Comparison of ENCODE assay signal across 8 mouse cellular contexts in the genomic region with DNA sequence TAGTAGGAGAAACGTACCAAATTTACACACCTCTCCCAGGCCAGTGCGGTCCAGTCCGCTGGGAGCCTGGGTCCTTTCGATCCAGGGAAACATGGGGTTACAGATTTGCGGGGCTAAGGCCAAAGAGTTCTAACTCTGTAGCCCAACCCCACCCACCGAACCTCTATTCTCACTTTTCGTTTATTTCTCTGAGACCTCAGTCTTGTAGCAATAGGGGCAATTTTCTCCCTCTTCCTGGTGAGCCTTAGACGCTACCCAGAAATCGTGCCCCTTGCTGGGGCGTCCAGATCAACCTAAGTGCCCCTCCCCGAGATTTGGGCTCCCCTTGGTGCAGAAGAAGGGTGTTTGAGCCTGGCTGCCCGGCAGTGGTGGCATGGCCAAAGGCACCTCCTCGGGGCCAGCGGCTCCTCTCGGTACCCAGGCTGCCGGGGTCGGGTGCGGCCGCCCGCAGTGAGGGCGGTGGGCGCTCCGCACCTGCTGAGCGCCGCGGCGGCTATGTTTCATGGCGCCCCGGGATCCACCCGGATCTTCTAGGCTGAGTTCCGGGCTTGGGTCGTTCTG. TPM values are rescaled to one million over a fixed set of nuclear protein-coding genes. Genes with fewer than 3 reads are reported as not detected.
DNase-seq lines count a peak whose midpoint lies in the region; ATAC-seq and TF ChIP-seq lines count a peak whose summit lies in the region.

No protein-coding gene starts in this region.

- 2% methylated on average over 32 of the region's 32 CpGs for WGBS in kidney, embryonic 14.5 days
- 2% methylated on average over 32 of the region's 32 CpGs for WGBS in kidney, adult 2 months
- 1% methylated on average over 32 of the region's 32 CpGs for WGBS in forebrain, embryonic 14.5 days
- WGBS in liver, embryonic 12.5 days (ENCODE audit: insufficient replicate concordance) = 6% methylated on average over 32 of the region's 32 CpGs
- 1% methylated on average over 32 of the region's 32 CpGs for WGBS in stomach, embryonic 16.5 days

- no peak overlapping the region for H3K9ac ChIP-seq in kidney, embryonic 14.5 days (ENCODE audit: low read depth, low read length)
- H3K9ac ChIP-seq in forebrain, embryonic 14.5 days (ENCODE audit: low read length) = peak overlapping the region; percentile 96
- H3K9ac ChIP-seq in liver, embryonic 12.5 days = no peak overlapping the region
- H3K9ac ChIP-seq in stomach, embryonic 16.5 days (ENCODE audit: low read length) = peak overlapping the region; percentile 98

- H3K4me3 ChIP-seq in kidney, embryonic 14.5 days (ENCODE audit: low read length) = peak overlapping the region; percentile 49
- H3K4me3 ChIP-seq in kidney, adult 2 months (ENCODE audit: insufficient read depth, low read depth, low read length) = no peak overlapping the region; the same call in 1 of the 2 replicates
- peak overlapping the region; percentile 57 for H3K4me3 ChIP-seq in forebrain, embryonic 14.5 days (ENCODE audit: low read depth, low read length)
- peak overlapping the region; percentile 57; the same call in 1 of the 2 replicates for H3K4me3 ChIP-seq in liver, embryonic 12.5 days
- peak overlapping the region; percentile 64 for H3K4me3 ChIP-seq in stomach, embryonic 16.5 days (replicated peaks; ENCODE audit: low read length)

- TF ChIP-seq POLR2A in kidney, adult 2 months (IDR thresholded peaks at IDR 0.05; ENCODE audit: low read depth, low read length) = no peak

- H3K4me2 ChIP-seq in kidney, embryonic 14.5 days (replicated peaks; ENCODE audit: low read depth, low read length) = peak overlapping the region; percentile 82
- peak overlapping the region; percentile 98 for H3K4me2 ChIP-seq in forebrain, embryonic 14.5 days (ENCODE audit: low read length)
- H3K4me2 ChIP-seq in liver, embryonic 12.5 days = peak overlapping the region; percentile 80
- peak overlapping the region; percentile 100 for H3K4me2 ChIP-seq in stomach, embryonic 16.5 days (ENCODE audit: low read depth, low read length)

- TF ChIP-seq CTCF in kidney, adult 2 months (conservative IDR thresholded peaks at IDR 0.05; ENCODE audit: insufficient read depth, insufficient read length, low read depth, low read length) = no peak

- DNase-seq in kidney, adult 2 months = no peak
- DNase-seq in CD4-positive helper T cell, adult 2 months (ENCODE audit: low read depth, low spot score) = peak; percentile 42
- DNase-seq in forebrain, embryonic 14.5 days (ENCODE audit: low spot score) = no peak
- DNase-seq in adrenal gland, postnatal 10 days = no peak
- no peak for DNase-seq in cerebellum, postnatal 14 days

- no peaks in the 10 kb centered on the region for H3K9me3 ChIP-seq in kidney, embryonic 14.5 days (ENCODE audit: control insufficient read depth, low read length)
- H3K9me3 ChIP-seq in forebrain, embryonic 14.5 days (replicated peaks; ENCODE audit: control insufficient read depth, low read length) = no peaks in the 10 kb centered on the region
- H3K9me3 ChIP-seq in liver, embryonic 12.5 days (replicated peaks) = no peaks in the 10 kb centered on the region
- no peaks in the 10 kb centered on the region for H3K9me3 ChIP-seq in stomach, embryonic 16.5 days (replicated peaks; ENCODE audit: control insufficient read depth, low read length)

- H3K27ac ChIP-seq in kidney, embryonic 14.5 days (ENCODE audit: low read depth, low read length) = no peak overlapping the region
- H3K27ac ChIP-seq in kidney, adult 2 months (ENCODE audit: insufficient read depth, low read depth, low read length) = no peak overlapping the region
- no peak overlapping the region for H3K27ac ChIP-seq in forebrain, embryonic 14.5 days (ENCODE audit: low read depth, low read length)
- H3K27ac ChIP-seq in liver, embryonic 12.5 days = no peak overlapping the region
- H3K27ac ChIP-seq in stomach, embryonic 16.5 days (ENCODE audit: low read length) = no peak overlapping the region

- peaks cover 87% of the 10 kb centered on the region for H3K27me3 ChIP-seq in kidney, embryonic 14.5 days (ENCODE audit: control insufficient read depth, insufficient read depth, low read length)
- H3K27me3 ChIP-seq in kidney, adult 2 months (replicated peaks; ENCODE audit: control insufficient read depth, insufficient read depth, low read length) = peaks cover 2% of the 10 kb centered on the region
- H3K27me3 ChIP-seq in forebrain, embryonic 14.5 days (replicated peaks; ENCODE audit: control insufficient read depth, insufficient read depth, low read length) = peaks cover 67% of the 10 kb centered on the region
- H3K27me3 ChIP-seq in liver, embryonic 12.5 days (replicated peaks) = peaks cover 100% of the 10 kb centered on the region
- H3K27me3 ChIP-seq in stomach, embryonic 16.5 days (ENCODE audit: control insufficient read depth, insufficient read depth, low read length) = peaks cover 79% of the 10 kb centered on the region

- no peak for ATAC-seq in kidney, embryonic 14.5 days (ENCODE audit: low FRiP score, low TSS enrichment)
- no peak for ATAC-seq in forebrain, embryonic 14.5 days
- ATAC-seq in liver, embryonic 12.5 days = no peak
- ATAC-seq in stomach, embryonic 16.5 days (ENCODE audit: insufficient read depth, low FRiP score) = no peak

- peaks cover 31% of the 10 kb centered on the region; the same call in 1 of the 2 replicates for H3K4me1 ChIP-seq in kidney, embryonic 14.5 days (ENCODE audit: control insufficient read depth, insufficient read depth, low read length)
- 0 out of 2 replicates have a peak, but pooled peaks cover 6% of the 10 kb centered on the region for H3K4me1 ChIP-seq in kidney, adult 2 months (ENCODE audit: control insufficient read depth, insufficient read depth, low read length)
- peaks cover 42% of the 10 kb centered on the region for H3K4me1 ChIP-seq in forebrain, embryonic 14.5 days (ENCODE audit: control insufficient read depth, insufficient read depth, low read length)
- H3K4me1 ChIP-seq in liver, embryonic 12.5 days = peaks cover 40% of the 10 kb centered on the region
- peaks cover 46% of the 10 kb centered on the region for H3K4me1 ChIP-seq in stomach, embryonic 16.5 days (ENCODE audit: control insufficient read depth, insufficient read depth, low read length)

- no peaks in the 10 kb centered on the region for H3K36me3 ChIP-seq in kidney, embryonic 14.5 days (ENCODE audit: control insufficient read depth, insufficient read depth, low read length)
- H3K36me3 ChIP-seq in kidney, adult 2 months (ENCODE audit: control insufficient read depth, insufficient read depth, low read length) = no peaks in the 10 kb centered on the region
- H3K36me3 ChIP-seq in forebrain, embryonic 14.5 days (ENCODE audit: control insufficient read depth, insufficient read depth, low read length) = no peaks in the 10 kb centered on the region
- no peaks in the 10 kb centered on the region for H3K36me3 ChIP-seq in liver, embryonic 12.5 days
- no peaks in the 10 kb centered on the region for H3K36me3 ChIP-seq in stomach, embryonic 16.5 days (ENCODE audit: control insufficient read depth, insufficient read depth, low read length)

RNA-seq across cellular contexts. Expression of gene Cbx8, which starts 14.9 kb away (rescaled TPM):
- polyA plus RNA-seq in kidney, embryonic 14.5 days (2014; fragmentation: Nextera tagmentation; extraction: Ambion mirVana) = 7.8 and 10.9 TPM in 2 replicates
- 2.1 and 2.7 TPM in 2 replicates for polyA plus RNA-seq in kidney, adult 2 months (2012; rRNA removed)
- polyA plus RNA-seq in forebrain, embryonic 14.5 days (2014; fragmentation: Nextera tagmentation; extraction: Ambion mirVana) = 12.8 and 15.0 TPM in 2 replicates
- polyA plus RNA-seq in liver, embryonic 12.5 days (2016; fragmentation: Nextera tagmentation; extraction: Ambion mirVana) = 2.5 and 3.3 TPM in 2 replicates
- polyA plus RNA-seq in stomach, embryonic 16.5 days (2015; fragmentation: Nextera tagmentation; extraction: Ambion mirVana) = 5.8 and 6.4 TPM in 2 replicates
- total RNA-seq in adrenal gland, postnatal 10 days (2021) = 10 to 100 TPM in 1 of 2 experiments, 1 to 10 TPM in 1; 8.8 to 12.3 TPM

RNA-seq across cellular contexts. Expression of gene Cbx4, which starts 30.4 kb away (rescaled TPM):
- polyA plus RNA-seq in kidney, embryonic 14.5 days (2014; fragmentation: Nextera tagmentation; extraction: Ambion mirVana) = 4.9 and 8.3 TPM in 2 replicates
- polyA plus RNA-seq in kidney, adult 2 months (2012; rRNA removed) = 9.3 and 10.6 TPM in 2 replicates
- polyA plus RNA-seq in forebrain, embryonic 14.5 days (2014; fragmentation: Nextera tagmentation; extraction: Ambion mirVana) = 9.3 and 14.5 TPM in 2 replicates
- 3.2 and 3.3 TPM in 2 replicates for polyA plus RNA-seq in liver, embryonic 12.5 days (2016; fragmentation: Nextera tagmentation; extraction: Ambion mirVana)
- polyA plus RNA-seq in stomach, embryonic 16.5 days (2015; fragmentation: Nextera tagmentation; extraction: Ambion mirVana) = 8.5 and 10.1 TPM in 2 replicates
- total RNA-seq in adrenal gland, postnatal 10 days (2021) = 100 to 1,000 TPM in 1 of 2 experiments, 10 to 100 TPM in 1; 52.0 to 133 TPM

RNA-seq across cellular contexts. Expression of gene Cbx2, which starts 32.9 kb away (rescaled TPM):
- 19.9 and 38.2 TPM in 2 replicates for polyA plus RNA-seq in kidney, embryonic 14.5 days (2014; fragmentation: Nextera tagmentation; extraction: Ambion mirVana)
- polyA plus RNA-seq in kidney, adult 2 months (2012; rRNA removed) = 3.5 and 3.9 TPM in 2 replicates
- 19.2 and 22.1 TPM in 2 replicates for polyA plus RNA-seq in forebrain, embryonic 14.5 days (2014; fragmentation: Nextera tagmentation; extraction: Ambion mirVana)
- polyA plus RNA-seq in liver, embryonic 12.5 days (2016; fragmentation: Nextera tagmentation; extraction: Ambion mirVana) = 8.6 TPM in 2 replicates
- polyA plus RNA-seq in stomach, embryonic 16.5 days (2015; fragmentation: Nextera tagmentation; extraction: Ambion mirVana) = 15.2 and 16.5 TPM in 2 replicates
- 1 to 10 TPM; 6.7 to 7.9 TPM for total RNA-seq in adrenal gland, postnatal 10 days (2021)

Comparison
In these comparisons a context has a peak if more than half of its experiments do, and no peak if none do; other contexts are left out.
1. H3K9ac ChIP-seq: peak in forebrain, embryonic 14.5 days (single experiment) and stomach, embryonic 16.5 days (single experiment); none in kidney, embryonic 14.5 days (single experiment) and liver, embryonic 12.5 days (single experiment).
2. Peak in every context shown above with its lines, with median percentiles within 50 percentile points of each other: H3K4me2 ChIP-seq.